Mouse (Mus musculus) neural tube, embryonic 14.5 days (tissue): Measurements from ENCODE around the gene Gm49340. TPM values are rescaled to one million over a fixed set of nuclear protein-coding genes. Genes with fewer than 3 reads are reported as not detected.

Experiments
- ATAC-seq: fragments of 200-750 bp; cut with Nextera tagmentation; 2 replicates; pipeline ENCODE4 v1.8.0; 2017; ENCODE audit warnings: low read depth, mild to moderate bottlenecking, moderate TSS enrichment, moderate library complexity
- H3K27ac ChIP-seq: fragments of 300-500 bp; sonication (generic); 2 replicates; pipeline ENCODE4 v1.5.1; 2014; ENCODE audit warnings: low read depth, mild to moderate bottlenecking, control low read depth, low read length, moderate library complexity, mixed read lengths
- H3K27me3 ChIP-seq: fragments of 300-500 bp; sonication (generic); 2 replicates; pipeline ENCODE4 v1.6.1; 2014; ENCODE audit warnings: low read length; ENCODE audit not compliant: control insufficient read depth, insufficient read depth
- H3K36me3 ChIP-seq: fragments of 300-500 bp; sonication (generic); 2 replicates; pipeline ENCODE4 v1.6.1; 2014; ENCODE audit warnings: low read length, mixed read lengths; ENCODE audit not compliant: control insufficient read depth, insufficient read depth
- H3K4me1 ChIP-seq: fragments of 300-500 bp; sonication (generic); 2 replicates; pipeline ENCODE4 v1.6.1; 2014; ENCODE audit warnings: low read length; ENCODE audit not compliant: control insufficient read depth, insufficient read depth
- H3K4me2 ChIP-seq: fragments of 300-500 bp; sonication (generic); 2 replicates; pipeline ENCODE4 v1.6.1; 2014; ENCODE audit warnings: mild to moderate bottlenecking, low read depth, low read length, control low read depth
- H3K4me3 ChIP-seq: fragments of 300-500 bp; sonication (generic); 2 replicates; pipeline ENCODE4 v1.5.1; 2014; ENCODE audit warnings: low read depth, low read length, control low read depth, mixed read lengths
- H3K9ac ChIP-seq: fragments of 300-500 bp; sonication (generic); replicated peaks from 2 replicates; pipeline ENCODE4 v1.6.1; 2014; ENCODE audit warnings: low read depth, mild to moderate bottlenecking, control low read depth, low read length, mixed read lengths
- H3K9me3 ChIP-seq: fragments of 300-500 bp; sonication (generic); 2 replicates; pipeline ENCODE4 v1.6.1; 2016; ENCODE audit warnings: low read length; ENCODE audit not compliant: control insufficient read depth
- WGBS: fragments of 180-500 bp; shearing (Covaris S2); extraction: QIAGEN DNeasy Blood & Tissue Kit; methylation state at CpG from one replicate; pipeline ENCODE4 v1.1.7; 2014; 5-methylcytosine and 5-hydroxymethylcytosine counted together
- polyA plus RNA-seq: library from polyadenylated mRNA; unstranded; fragments of >200 nt; fragmentation: Nextera tagmentation; extraction: Ambion mirVana; gene quantifications from 2 replicates; pipeline ENCODE4 v1.2.1, GENCODE M21; 2014

Gm49340 gene
- not detected in 2 replicates for polyA plus RNA-seq

- Histone ChIP-seq H3K36me3 (no peaks in the 10 kb centered on the region), H3K4me3 (no peak within 1 kb of the TSS), H3K4me1 (no peaks in the 10 kb centered on the region), H3K4me2 (no peak within 1 kb of the TSS), H3K27me3 (no peaks in the 10 kb centered on the region), H3K9ac (no peak within 1 kb of the TSS), H3K27ac (no peak within 1 kb of the TSS), H3K9me3 (no peaks in the 10 kb centered on the region)
- no peak for ATAC-seq
- WGBS, result 77% methylated on average over 27 of the region's 27 CpGs
Measured at GRCm38 (mm10) chr11:73329442-73329841, at the start of gene Gm49340, which contains the start of the genes Aspa and Spata22. Gm49340 (plus strand) TSS chr11:73329741. Aspa (minus strand) TSS chr11:73329596. Spata22 (plus strand) TSS chr11:73329741.

DNA sequence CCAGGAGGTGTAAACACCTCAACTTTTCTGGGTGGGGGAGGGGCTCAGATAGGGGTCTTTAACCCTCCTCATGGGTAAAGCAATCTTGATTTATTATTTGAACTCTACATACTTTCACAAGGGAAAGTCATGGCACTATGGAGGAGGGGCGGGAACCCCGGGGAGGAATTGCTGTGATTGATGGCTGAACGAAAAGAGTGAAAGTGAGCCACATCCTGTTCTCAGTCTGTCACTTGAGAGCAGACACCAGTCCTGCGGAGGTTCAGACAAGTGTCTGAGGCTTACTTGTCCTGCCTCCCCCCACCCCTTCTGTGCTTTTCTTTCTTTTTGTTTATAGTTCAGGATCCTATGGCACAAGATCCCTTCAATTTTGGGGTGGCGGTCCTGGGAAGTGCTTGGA is 48.8 kb upstream of the Gm49340 start:
- 51% methylated on average over 5 of the region's 5 CpGs for WGBS

DNA sequence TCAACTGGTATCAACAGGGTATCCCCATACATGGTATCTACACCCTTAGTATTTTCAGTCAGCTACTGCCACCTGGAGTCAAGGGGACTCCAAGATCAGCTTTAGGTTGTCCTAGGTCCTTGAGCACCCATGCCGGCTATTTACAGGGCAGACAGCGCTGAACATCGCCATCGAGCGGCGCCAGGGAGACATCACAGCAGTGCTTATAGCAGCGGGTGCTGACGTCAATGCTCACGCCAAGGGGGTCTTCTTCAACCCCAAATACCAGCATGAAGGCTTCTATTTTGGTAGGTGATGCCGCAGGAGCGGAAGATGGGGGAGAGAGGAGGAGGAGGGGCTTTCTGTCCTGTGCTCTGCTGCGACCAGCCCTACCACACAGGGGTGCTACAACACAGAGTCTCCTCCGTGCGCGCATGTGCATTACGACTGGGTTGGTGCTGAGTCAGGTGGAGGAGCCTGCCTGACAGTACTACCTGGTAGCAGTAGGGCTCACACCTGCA is 48.0 kb upstream of the Gm49340 start:
- Histone ChIP-seq H3K9ac (0 out of 2 replicates have a peak overlapping the region, but pooled peaks have one; percentile 37), H3K4me2 (peak overlapping the region; percentile 48), H3K4me1 (no peaks in the 10 kb centered on the region), H3K9me3 (no peaks in the 10 kb centered on the region), H3K27me3 (no peaks in the 10 kb centered on the region), H3K4me3 (peak overlapping the region; percentile 32), H3K36me3 (no peaks in the 10 kb centered on the region), H3K27ac (no peak overlapping the region)
- peak; percentile 91 for ATAC-seq
- 3% methylated on average over 16 of the region's 16 CpGs for WGBS

More for the DNA sequence above, 48.8 kb upstream of the Gm49340 start:
- no peak overlapping the region for H3K27ac ChIP-seq
- H3K4me1 ChIP-seq, result no peaks in the 10 kb centered on the region
- no peak overlapping the region for H3K4me3 ChIP-seq
- no peak overlapping the region for H3K9ac ChIP-seq
- H3K27me3 ChIP-seq, result no peaks in the 10 kb centered on the region
- no peak overlapping the region for H3K4me2 ChIP-seq
- no peak for ATAC-seq
- H3K36me3 ChIP-seq, result no peaks in the 10 kb centered on the region
- no peaks in the 10 kb centered on the region for H3K9me3 ChIP-seq

DNA sequence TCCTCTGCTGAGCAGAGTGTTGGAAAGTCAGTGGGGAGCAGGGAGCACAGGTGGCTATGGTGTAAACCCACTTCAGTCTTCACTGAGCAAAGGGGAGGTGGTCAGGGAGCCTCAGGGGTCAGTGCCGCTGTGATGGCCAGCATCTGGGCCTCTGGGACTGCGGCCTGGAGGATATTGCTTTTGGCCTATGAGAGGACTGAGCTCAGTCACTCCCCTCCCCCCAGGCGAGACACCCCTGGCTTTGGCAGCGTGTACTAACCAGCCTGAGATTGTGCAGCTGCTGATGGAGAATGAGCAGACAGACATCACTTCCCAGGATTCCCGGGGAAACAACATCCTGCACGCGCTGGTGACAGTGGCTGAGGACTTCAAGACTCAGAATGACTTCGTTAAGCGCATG is 46.2 kb upstream of the Gm49340 start:
- 86% methylated on average over 9 of the region's 9 CpGs for WGBS
- no peak overlapping the region for H3K4me2 ChIP-seq
- no peak overlapping the region for H3K27ac ChIP-seq
- no peaks in the 10 kb centered on the region for H3K27me3 ChIP-seq
- H3K9me3 ChIP-seq, result no peaks in the 10 kb centered on the region
- no peak overlapping the region for H3K9ac ChIP-seq
- no peak for ATAC-seq
- H3K36me3 ChIP-seq, result no peaks in the 10 kb centered on the region
- H3K4me1 ChIP-seq, result no peaks in the 10 kb centered on the region
- H3K4me3 ChIP-seq, result no peak overlapping the region

DNA sequence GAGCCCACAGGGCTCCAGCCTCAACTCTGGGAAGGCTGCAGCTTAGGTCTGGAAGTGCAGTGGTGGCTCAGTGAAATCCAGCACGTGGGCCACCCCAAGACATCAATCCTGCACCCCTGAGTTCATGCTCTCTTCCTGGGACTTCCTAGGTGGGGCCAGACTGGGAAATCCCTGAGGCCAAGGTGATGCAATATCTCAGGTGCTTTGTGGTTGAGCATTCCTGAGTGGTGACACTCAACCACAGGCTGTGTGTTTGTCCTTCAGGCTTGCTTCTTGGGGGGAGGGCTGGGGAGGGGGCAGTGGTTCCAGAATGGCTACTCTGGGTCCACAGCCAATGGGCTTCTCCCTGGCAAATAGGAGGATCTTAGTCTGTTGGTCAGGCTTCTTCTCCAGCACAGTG is 45.6 kb upstream of the Gm49340 start:
- Histone ChIP-seq H3K4me2 (no peak overlapping the region), H3K4me3 (no peak overlapping the region), H3K27me3 (no peaks in the 10 kb centered on the region), H3K27ac (no peak overlapping the region), H3K9me3 (no peaks in the 10 kb centered on the region), H3K36me3 (no peaks in the 10 kb centered on the region), H3K4me1 (no peaks in the 10 kb centered on the region), H3K9ac (no peak overlapping the region)
- WGBS, result 57% methylated on average over 1 of the region's 1 CpGs
- no peak for ATAC-seq

- H3K27me3 ChIP-seq, result no peaks in the 10 kb centered on the region
- no peak for ATAC-seq
- H3K36me3 ChIP-seq, result no peaks in the 10 kb centered on the region
- no peaks in the 10 kb centered on the region for H3K9me3 ChIP-seq
- no peak overlapping the region for H3K4me3 ChIP-seq
- H3K27ac ChIP-seq, result no peak overlapping the region
- no peak overlapping the region for H3K9ac ChIP-seq
- no peak overlapping the region for H3K4me2 ChIP-seq
- no peaks in the 10 kb centered on the region for H3K4me1 ChIP-seq
Measured at GRCm38 (mm10) chr11:73284351-73284750, 45.2 kb upstream of the Gm49340 start.

- H3K27ac ChIP-seq, result no peak overlapping the region
- no peak overlapping the region for H3K4me3 ChIP-seq
- no peak overlapping the region for H3K4me2 ChIP-seq
- H3K36me3 ChIP-seq, result no peaks in the 10 kb centered on the region
- no peak for ATAC-seq
- H3K9ac ChIP-seq, result no peak overlapping the region
- no peaks in the 10 kb centered on the region for H3K9me3 ChIP-seq
- no peaks in the 10 kb centered on the region for H3K27me3 ChIP-seq
- H3K4me1 ChIP-seq, result no peaks in the 10 kb centered on the region
- WGBS, result 83% methylated on average over 1 of the region's 1 CpGs
Measured at GRCm38 (mm10) chr11:73289621-73290020, 39.9 kb upstream of the Gm49340 start.

- Histone ChIP-seq H3K27ac (no peak overlapping the region), H3K9me3 (no peaks in the 10 kb centered on the region), H3K4me1 (no peaks in the 10 kb centered on the region), H3K4me3 (no peak overlapping the region), H3K27me3 (no peaks in the 10 kb centered on the region), H3K9ac (no peak overlapping the region), H3K4me2 (no peak overlapping the region), H3K36me3 (no peaks in the 10 kb centered on the region)
- 38% methylated on average over 2 of the region's 2 CpGs for WGBS
- no peak for ATAC-seq
Measured at GRCm38 (mm10) chr11:73303123-73303522, 26.4 kb upstream of the Gm49340 start.

DNA sequence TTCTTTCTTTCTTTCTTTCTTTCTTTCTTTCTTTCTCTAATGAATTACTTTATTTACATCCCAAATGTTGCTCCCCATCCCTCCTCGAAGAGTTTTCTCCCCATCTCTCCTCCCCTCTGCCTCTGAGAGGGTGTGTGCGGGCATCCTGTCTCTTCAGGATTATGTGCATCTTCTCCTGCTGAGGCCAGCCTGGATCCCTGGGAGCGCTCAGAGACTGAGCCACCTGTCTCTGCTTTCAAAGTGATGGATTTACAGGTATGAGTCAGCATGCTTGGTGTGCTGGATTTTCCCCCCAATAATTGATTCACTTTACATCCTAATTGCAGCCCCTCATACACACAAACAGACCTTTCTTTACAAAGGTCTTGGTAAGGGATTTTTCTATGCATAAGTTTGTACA is 13.6 kb upstream of the Gm49340 start:
- H3K4me1 ChIP-seq, result no peaks in the 10 kb centered on the region
- no peak overlapping the region for H3K4me3 ChIP-seq
- WGBS, result 45% methylated on average over 3 of the region's 3 CpGs
- ATAC-seq, result no peak
- no peak overlapping the region for H3K9ac ChIP-seq
- no peak overlapping the region for H3K27ac ChIP-seq
- no peaks in the 10 kb centered on the region for H3K27me3 ChIP-seq
- H3K9me3 ChIP-seq, result no peaks in the 10 kb centered on the region
- no peak overlapping the region for H3K4me2 ChIP-seq
- no peaks in the 10 kb centered on the region for H3K36me3 ChIP-seq
